Mouse (Mus musculus): ENCODE measurements at regions not wholly inside any gene's neighbourhood (a gene's known extent, or its start where the extent isn't known, plus 50 kb on each side); places are given as distances from the start of the nearest gene placed in this dataset.

DNA sequence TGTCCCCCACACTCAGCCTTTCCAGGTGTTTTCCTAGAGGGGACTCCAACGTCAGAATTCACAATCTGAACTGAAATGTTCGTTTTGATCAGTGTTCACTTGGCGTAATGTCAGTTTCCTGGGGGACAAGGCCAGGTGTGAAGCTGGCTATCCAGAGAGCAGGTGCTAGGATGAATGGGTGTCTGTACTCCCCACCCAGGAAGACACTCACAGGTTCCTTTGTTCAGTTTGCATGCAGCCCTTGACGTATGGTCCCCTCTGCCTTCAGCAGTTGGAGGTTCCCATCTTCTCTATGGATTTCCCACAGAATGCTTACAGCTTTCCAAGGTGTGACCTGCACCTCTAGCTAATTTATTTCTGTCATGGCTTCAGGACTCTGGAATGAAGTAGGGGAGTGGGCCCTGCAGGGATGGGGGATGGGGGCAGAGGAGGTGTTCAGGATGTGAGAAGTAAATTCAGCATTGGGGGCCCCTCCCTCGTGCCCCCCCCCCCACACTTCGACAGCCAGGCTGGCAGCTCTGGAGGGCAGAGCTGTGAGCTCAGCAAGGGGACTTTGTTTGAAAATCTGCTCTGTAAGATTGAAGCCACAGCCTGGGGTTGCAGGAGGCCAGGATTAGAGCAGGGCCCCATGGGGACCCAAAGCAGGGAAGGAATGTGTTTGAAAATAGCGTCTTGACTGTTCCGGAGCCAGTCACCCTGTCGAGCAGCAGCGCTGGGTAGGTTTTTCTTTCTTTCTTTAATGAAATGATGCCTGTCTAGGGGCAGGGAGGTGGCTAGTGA is 173.2 kb upstream of the Ubash3b start:
- DNase-seq (ENCODE audit: extremely low spot score in 1 of 2, low spot score in 2 of 2) = peak in 1 of 2 experiments; percentile 38
- intact Hi-C loops (cut with DNase I) = no loop called here

DNA sequence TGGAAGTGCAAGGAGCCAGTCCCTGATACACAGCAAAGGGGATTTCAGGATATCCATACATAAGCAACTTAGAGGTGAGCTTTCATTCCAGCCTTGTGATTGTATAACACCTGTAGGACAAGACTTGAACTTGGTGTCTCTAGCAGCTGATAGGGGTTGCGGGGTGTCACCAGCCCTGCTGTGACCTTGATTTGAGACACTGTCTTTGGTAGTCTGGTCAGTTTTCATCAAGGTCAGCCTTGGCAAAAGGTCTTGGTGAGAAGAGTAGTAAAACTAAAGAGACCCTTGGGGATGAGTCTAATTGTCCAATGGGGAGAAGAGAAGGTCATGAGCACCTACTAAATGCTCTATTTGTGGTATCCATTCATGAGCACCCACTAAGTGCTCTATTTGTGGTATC is 172.0 kb upstream of the Ubash3b start:
- no peak for DNase-seq (ENCODE audit: extremely low spot score in 1 of 2, low spot score in 2 of 2)
- intact Hi-C loops (cut with DNase I) = no loop called here

DNA sequence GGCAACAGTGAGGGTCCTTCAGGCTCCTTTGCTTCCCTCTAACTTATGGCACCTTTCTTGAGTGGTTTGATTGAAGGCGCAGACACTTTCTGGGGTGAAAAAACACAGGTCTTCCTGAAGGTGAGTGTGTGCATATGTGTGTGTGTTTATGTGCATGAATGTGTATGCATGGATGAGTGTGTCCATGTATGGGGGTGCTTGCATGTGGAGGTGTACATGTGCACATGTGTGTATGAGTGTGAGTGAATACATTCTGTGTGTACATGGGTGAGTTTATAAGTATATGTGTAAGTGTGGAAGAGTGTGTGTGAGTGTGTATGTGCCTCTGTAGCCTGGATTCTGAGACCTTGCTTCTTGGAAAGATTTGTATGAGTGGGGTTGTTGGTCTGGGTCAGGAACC is 167.5 kb upstream of the Ubash3b start:
- intact Hi-C loops (cut with DNase I) = no loop called here
- DNase-seq (ENCODE audit: extremely low spot score in 1 of 2, low spot score in 2 of 2) = no peak

DNA sequence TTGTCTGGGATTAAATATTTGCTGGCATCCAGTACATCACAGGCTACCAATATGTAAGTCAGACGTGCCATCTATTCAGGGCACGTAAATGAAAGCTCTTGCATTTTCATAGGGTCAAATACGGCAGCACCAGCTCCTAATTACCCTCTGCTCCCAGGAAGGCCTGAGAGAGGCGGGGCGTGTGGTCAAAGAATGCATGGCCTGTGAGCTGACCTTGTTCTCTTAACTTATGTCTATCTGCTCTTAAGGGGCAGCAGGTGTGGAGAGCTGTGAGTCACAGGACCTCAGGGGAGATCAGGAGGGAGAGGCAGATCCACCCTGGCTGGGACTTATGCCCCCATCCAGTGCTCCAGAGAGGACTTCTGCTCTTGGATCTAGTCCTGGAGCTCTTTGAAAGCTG is 167.0 kb upstream of the Ubash3b start:
- no peak for DNase-seq (ENCODE audit: extremely low spot score in 1 of 2, low spot score in 2 of 2)
- intact Hi-C loops (cut with DNase I) = no loop called here

DNA sequence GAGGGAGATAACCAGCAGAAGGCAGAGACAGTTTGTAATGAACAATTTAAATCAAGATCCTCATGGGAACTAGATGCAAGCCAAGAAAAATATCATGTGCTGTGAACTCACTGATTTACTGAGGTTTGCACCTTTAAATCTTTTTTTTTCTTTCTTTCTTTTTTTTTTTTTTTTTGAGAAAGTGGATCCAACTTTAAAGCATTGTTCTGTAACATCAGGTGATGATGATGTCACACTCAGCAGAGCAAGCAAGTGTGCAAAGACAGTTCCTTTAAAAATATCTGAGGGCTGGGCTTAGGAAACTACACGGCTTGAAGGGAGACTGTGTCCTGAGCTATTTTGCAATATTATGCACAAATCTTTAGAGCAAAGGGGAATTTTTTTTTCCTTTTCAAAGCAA is 166.6 kb upstream of the Ubash3b start:
- DNase-seq (ENCODE audit: extremely low spot score in 1 of 2, low spot score in 2 of 2) = no peak
- intact Hi-C loops (cut with DNase I) = no loop called here

DNA sequence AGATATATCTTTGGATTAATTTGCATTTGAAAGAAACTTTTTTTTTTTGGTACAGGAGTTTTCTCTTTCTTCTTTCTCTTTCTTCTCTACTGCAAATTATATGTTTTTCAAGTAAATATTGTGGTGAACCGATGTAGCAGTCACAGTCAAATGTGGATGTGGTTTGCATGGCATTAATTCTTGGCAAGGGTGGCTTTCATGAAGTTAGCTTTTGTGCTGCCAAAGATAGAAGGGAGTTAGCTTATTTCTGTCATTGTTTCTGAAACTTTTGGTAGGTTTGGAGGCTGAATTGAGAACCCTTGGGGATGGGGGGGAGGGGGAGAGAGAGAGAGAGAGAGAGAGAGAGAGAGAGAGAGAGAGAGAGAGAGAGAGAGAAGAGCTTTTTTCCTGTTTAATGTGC is 166.1 kb upstream of the Ubash3b start:
- intact Hi-C loops (cut with DNase I) = no loop called here
- no peak for DNase-seq (ENCODE audit: extremely low spot score in 1 of 2, low spot score in 2 of 2)

DNA sequence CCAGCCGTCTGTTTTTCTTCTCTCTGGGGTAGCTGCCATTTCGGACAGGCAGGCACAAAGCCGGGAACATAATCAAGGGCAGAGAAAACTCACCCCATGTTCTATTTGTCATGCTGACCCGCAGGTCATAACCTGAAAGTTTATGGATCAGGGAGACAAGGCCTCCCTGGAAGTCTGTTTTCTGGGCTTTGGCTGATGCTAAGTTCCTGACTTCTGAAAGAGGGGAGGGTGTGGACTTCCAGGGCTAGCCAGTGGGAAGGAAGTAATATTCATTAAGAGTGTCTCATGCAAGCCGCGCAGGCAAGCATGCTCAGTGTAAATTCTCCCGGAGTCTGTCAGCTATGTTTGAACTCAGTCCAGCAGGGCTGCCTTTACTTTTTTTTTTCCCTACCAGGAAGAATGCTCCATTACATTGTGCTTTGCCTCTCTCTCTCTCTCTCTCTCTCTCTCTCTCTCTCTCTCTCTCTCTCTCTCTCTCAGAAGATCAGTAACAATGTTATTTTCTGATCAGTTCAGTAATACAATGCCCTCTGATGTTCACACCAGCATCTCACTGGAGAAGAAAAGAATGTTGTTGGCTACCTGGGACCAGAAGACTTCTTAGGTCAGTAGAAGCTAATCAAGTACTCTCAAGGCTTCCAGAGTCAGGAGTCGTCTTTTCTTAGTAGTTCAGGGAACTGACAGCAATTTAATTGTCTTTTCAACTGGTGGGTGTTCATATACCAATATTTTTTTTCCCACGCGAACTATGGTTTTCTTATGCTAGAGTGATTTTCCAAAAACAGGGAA is 165.5 kb upstream of the Ubash3b start:
- intact Hi-C loops (cut with DNase I) = no loop called here
- peak; percentile 17 to 53 for DNase-seq (ENCODE audit: extremely low spot score in 1 of 2, low spot score in 2 of 2)

DNA sequence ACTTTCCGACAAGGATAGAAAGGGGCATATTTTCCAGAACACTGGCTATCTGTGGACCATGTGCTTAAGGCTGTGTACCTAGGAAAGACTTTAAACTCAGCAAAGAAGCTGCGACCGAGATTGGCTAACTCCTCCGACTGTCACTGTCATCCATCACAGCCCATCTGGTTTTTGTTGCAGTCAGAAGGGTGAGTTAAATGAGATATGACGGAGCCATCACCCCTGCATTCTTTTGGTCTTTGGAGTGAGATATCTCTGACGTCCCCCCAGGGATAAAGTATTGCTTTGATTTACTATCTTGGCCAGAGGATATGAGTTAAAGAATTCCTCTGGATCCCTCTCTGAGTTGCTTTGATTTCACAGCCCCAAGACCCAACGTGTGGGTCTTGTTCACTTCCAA is 160.0 kb upstream of the Ubash3b start:
- intact Hi-C loops (cut with DNase I) = no loop called here
- no peak for DNase-seq (ENCODE audit: extremely low spot score in 1 of 2, low spot score in 2 of 2)

DNA sequence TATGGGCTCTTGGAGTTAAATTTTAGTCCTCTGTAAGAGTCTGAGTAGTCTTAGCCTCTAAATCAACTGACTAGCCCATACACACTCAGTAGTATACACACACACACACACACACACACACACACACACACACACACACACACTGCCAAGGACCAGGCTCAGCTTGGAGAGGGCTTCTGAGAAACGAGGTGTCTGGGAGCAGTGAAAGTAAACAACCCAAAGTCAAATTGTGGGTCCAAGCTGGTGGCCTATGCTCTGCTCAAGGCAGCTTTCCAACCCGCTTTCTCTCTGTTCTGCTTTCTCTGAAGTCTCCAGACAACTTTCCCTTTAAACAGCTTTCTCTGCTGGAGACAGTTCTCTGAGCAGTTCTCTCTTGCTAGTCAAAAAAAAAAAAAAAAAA is 157.6 kb upstream of the Ubash3b start:
- intact Hi-C loops (cut with DNase I) = no loop called here
- no peak for DNase-seq (ENCODE audit: extremely low spot score in 1 of 2, low spot score in 2 of 2)

DNA sequence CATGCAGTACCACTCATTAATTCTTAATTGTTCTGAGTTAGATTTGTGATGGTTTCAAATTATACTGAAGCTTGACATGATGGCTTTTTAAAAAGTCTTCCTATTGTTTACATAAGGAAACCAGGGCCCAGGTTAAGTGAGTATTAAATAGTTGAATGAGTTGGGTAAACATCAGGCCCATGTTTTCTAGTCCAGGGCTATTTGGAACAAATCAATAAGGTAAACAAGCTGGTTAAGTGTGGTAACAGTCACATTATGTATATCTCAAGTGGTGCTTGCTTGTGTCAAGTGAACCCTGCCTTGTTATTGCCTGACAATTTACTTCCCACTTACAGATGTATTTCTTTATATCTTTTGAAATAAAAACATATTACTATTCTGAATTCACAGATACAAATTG is 144.7 kb upstream of the Ubash3b start:
- intact Hi-C loops (cut with DNase I) = no loop called here
- DNase-seq (ENCODE audit: extremely low spot score in 1 of 2, low spot score in 2 of 2) = no peak

DNA sequence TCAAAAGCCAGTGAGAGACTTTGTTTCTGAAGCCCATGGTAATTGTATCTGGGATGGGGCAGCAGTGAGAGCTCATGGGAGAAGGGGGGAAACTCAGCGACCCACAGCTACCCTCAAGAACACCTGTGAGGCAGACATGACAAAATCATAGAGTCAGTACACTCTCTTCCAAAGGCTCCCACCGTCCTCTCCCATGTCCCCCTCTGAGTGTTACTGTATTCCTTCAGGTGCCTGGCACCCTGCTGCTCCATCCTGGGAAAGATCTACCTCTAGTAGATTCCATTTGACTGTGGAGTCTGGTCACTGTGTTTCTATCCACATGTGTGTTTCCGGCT is 142.0 kb upstream of the Ubash3b start:
- intact Hi-C loops (cut with DNase I) = no loop called here
- DNase-seq (ENCODE audit: extremely low spot score in 1 of 2, low spot score in 2 of 2) = no peak

DNA sequence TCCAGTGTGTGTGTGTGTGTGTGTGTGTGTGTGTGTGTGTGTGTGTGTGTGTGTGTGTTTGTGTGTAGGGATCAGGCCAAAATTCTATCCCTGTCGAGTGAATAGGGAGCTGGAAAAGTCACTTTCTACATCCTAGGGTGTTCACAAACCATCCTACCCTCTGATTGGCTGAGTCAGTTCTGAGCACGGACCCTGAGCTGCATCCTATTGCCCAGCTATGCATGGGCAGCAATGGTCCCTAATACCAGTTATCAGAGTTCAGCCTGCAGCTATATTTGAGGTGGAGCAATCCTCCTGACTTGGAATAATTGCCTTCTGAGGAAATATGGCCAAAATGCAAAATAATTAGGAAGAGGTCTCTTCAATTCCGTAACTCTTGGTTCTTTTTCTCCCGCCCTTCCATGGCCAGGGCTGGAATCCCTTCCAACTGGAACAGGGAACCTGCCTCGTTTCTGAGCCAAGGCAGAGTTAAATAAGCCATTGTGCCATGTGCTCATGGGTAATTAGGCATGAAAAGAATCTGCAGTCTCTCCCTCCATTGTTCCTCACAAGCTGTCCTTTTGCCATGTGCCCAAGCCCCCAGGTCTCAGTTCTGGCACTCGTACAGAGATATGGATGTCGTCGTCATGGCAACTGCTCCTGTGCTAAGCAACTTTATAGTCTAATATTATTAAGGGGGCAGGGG is 141.5 kb upstream of the Ubash3b start:
- intact Hi-C loops (cut with DNase I) = no loop called here
- DNase-seq (ENCODE audit: extremely low spot score in 1 of 2, low spot score in 2 of 2) = no peak

DNA sequence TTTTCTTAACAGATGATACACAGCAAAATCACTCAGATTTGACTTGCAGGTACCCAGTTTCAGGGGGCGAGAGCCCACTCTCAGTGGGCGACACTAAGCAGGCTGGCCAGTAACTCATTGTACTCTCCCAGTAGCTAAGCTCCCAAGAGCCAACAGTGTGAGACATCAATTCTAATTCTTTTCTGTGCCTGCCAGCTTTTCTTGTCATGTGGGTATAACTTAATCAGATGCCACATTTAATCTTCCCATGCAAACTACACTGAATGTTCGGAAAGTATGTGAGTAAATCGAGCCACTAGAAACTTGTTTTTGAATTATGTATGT is 124.6 kb upstream of the Ubash3b start:
- intact Hi-C loops (cut with DNase I) = no loop called here
- DNase-seq (ENCODE audit: extremely low spot score in 1 of 2, low spot score in 2 of 2) = no peak

DNA sequence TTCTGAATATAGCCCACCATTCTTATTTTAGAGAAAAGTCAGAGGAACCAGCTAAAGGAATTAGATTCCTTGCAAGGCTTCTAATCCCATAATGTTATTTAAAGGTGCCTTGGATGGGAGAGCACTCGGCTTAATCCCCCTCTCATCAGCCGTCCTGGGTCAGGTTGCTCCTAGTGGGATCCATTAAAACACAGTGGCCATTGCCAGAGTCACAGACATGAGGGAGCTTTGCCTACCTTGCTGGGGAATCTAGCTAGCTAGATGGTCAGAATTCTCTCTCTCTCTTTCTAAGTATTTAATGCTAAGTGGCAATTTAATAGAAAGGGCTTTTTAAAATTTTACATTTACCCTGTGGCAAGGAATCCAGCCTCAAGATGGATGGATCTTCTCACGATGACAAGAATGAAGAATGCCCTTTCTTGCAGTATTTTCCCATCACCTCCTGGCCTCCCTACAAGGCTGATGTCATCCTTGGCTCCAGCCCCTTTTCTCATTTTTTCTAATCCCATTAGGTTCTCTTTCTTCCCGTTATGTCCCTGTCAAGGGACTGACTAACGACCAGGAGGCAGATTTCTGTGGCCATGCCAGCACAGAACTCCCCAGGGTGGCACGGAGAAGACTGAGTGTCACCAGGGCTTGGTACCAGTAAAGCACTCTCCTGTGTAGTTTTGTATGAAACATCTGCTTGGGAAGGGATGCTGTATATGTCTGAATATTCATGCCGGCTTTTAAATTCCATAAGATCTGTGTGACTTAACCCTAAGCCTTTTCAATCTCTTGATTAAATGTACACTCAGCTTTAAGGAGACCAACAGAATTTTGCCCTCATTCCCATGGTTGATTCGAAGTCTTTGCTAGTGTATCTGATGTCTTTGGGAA is 124.0 kb upstream of the Ubash3b start:
- intact Hi-C loops (cut with DNase I) = no loop called here

DNA sequence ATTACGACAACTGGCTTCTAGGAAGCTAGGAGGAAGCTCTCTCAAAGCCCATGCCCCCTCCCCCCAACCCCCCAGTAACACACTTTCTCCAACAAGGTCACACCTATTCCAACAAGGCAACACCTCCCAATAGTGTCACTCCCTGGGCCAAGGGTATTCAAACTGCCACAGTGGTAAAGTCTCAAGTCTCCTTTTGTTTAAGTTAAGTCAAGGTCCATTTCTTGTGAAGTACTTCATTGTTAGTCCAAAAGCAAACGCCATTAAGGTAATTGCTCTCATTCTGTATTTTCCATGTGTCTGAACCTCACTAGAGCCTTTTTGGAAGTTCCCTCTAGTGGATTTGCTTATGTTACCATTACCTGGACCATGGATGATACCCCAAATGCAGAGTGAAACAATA is 116.2 kb upstream of the Ubash3b start:
- no peak for DNase-seq (ENCODE audit: extremely low spot score in 1 of 2, low spot score in 2 of 2)
- intact Hi-C loops (cut with DNase I) = no loop called here

More for the DNA sequence above, 124.0 kb upstream of the Ubash3b start:
- DNase-seq (ENCODE audit: extremely low spot score in 1 of 2, low spot score in 2 of 2) = no peak

DNA sequence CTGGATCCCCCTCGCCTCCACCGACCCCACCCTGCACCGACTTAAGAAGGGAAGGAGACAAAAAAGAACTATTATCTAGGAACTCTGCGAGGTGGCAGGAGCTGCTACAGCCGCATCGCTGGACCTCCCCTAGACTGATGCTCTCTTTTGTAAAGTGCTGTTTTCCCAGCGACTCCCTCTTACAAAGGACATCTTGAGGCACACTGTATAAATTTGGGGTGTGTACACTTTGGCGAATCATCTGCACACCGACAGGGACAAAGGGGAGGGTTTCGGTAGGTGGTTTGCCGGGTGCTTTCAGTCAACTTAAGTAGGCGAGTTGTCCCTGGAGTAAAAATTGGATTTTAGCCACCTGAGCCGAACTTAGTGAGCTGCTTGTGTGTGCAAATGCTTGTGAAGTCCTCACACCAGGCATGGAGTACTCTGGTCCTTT is 112.4 kb upstream of the Ubash3b start:
- intact Hi-C loops (cut with DNase I) = no loop called here
- DNase-seq (ENCODE audit: extremely low spot score in 1 of 2, low spot score in 2 of 2) = no peak

DNA sequence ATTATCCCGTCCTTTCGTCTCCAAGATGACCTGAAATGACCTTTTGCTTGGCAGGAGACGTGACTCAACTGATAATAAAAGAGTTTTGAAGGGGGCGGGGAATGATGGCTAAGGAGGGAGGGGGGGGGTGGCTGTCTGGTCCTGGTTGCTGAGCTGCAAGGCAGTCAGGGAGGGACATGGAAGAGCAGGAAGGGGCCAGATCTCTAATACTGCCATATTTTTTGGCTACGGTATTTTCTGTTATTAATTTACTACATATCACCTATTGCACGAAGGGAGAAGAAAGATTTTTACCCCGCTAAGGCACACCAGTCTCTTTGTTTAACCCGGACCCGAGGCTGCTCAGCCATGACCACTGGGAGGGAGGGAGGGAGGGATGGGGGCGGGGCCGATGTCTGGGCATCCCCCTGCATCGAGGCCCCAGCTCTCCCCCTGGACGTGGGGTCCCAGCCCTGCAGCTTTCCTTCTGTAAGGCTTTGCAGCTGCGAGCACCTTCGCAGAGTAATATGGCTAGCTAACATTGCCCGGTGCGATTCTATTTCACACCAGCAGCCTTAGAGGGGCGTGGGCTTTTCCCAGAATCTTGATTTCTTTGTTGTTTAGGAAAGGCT is 111.8 kb upstream of the Ubash3b start:
- peak in 1 of 2 experiments; percentile 58 for DNase-seq (ENCODE audit: extremely low spot score in 1 of 2, low spot score in 2 of 2)
- intact Hi-C loops (cut with DNase I) = no loop called here

DNA sequence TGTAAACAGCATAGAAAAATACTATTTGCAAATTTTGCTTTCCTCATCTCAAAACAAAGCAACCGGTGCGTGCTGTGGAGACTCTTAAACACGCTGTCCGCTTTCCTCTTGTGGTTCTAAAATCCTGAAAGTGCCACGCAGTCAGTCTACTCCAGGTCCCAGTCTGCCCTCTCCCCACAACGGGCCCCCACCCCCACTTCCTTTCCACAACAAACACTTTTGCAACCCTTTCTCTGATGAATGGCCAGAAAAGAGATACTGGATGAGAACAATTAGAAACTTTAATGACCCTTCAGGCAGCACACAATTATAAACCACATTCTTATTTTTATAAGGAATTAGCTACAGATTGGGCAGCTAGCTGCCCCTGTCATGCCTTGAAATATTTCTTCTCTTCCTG is 111.1 kb upstream of the Ubash3b start:
- peak in 1 of 2 experiments; percentile 34 for DNase-seq (ENCODE audit: extremely low spot score in 1 of 2, low spot score in 2 of 2)
- intact Hi-C loops (cut with DNase I) = no loop called here

DNA sequence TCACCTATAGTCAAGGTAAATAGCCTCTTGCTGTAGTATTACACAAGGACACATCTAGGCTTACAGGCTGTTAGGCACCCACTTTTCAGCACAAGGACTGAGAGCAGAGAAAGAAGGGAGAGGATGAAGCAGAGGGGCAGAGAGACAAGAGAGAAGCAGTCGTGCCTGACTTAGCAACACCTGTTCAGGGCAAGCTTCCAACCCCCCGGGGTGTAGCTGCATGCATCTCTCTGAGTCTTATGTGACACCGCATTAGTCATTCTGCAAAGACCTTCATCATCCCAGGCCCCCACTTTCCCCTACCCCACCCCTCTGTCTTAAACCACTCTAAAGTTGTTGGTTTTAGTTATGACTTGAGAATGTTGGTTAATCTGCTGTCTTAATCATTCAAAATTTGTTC is 106.6 kb upstream of the Ubash3b start:
- intact Hi-C loops (cut with DNase I) = no loop called here
- DNase-seq (ENCODE audit: extremely low spot score in 1 of 2, low spot score in 2 of 2) = no peak

Measured in left cerebral cortex, postnatal 10 days (tissue).